Mouse (Mus musculus) CH12.LX (cell line): ENCODE measurements around the gene Spink4.

Experiments
- CHD2 ChIP-seq: IDR thresholded peaks from 2 replicates; pipeline ENCODE4 v1.6.1; 2011; ENCODE audit warnings: low read length, improper control_type of control experiment
- NRF1 ChIP-seq: IDR thresholded peaks from 2 replicates; pipeline ENCODE4 v1.6.1; 2014; ENCODE audit warnings: low read depth, mild to moderate bottlenecking, inconsistent platforms, low read length, improper control_type of control experiment, moderate library complexity
- POLR2A ChIP-seq: IDR thresholded peaks from 2 replicates; pipeline ENCODE4 v1.6.1; 2011; ENCODE audit warnings: low read depth, mild to moderate bottlenecking, improper control_type of control experiment, low read length
- ZNF384 ChIP-seq: IDR thresholded peaks from 2 replicates; pipeline ENCODE4 v1.6.1; 2012; ENCODE audit warnings: low read depth, low read length, improper control_type of control experiment, inconsistent platforms

- TF ChIP-seq CHD2 (no peak), NRF1 (no peak), ZNF384 (no peak), POLR2A (no peak)
Measured at GRCm38 (mm10) chr4:40933694-40934093, 13.8 kb downstream of the Spink4 start.
